Mouse (Mus musculus): Measurements from ENCODE around the gene Smim10l2a.

DNA sequence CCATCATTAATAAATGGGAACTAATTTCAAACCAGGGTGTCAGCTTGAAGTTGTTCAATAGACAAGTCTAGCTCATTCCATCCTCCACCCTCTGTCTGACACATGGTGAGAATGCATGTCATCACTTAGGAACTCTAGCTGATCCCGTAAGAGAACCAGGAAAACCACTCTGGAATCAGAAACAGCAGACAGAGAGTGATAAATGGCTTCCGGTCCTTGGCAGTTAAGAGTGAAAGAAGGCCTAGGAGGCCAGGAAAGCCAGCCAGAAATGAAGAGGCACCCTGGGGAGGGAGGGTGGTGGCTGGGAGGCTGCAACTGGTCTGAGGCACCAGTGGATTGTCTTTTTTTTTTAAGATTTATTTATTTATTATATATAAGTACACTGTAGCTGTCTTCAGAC is 6.5 kb downstream of the Smim10l2a start:
- TF ChIP-seq CTCF (IDR thresholded peaks at IDR 0.05 in 2 of 3, conservative IDR thresholded peaks at IDR 0.05 in 1 of 3; ENCODE audit: control insufficient read depth in 1 of 3, insufficient read depth in 1 of 3, low read depth in 2 of 3, low read length in 3 of 3, poor library complexity in 1 of 3, severe bottlenecking in 1 of 3), result no peak
- no peak for TF ChIP-seq MXI1 (IDR thresholded peaks at IDR 0.05; ENCODE audit: low read depth, low read length)
- no peak for TF ChIP-seq KAT2A (conservative IDR thresholded peaks at IDR 0.05; ENCODE audit: low read depth, low read length)
- TF ChIP-seq CHD2 (IDR thresholded peaks at IDR 0.05; ENCODE audit: low read length), result no peak
- TF ChIP-seq EP300 (IDR thresholded peaks at IDR 0.05; ENCODE audit: low read depth in 1 of 2, low read length in 2 of 2), result no peak
- TF ChIP-seq ZC3H11A (IDR thresholded peaks at IDR 0.05; ENCODE audit: low read depth, low read length), result no peak
- no peak for TF ChIP-seq GATA1 (IDR thresholded peaks at IDR 0.05; ENCODE audit: low read depth, low read length)
- no peak for TF ChIP-seq JUND (IDR thresholded peaks at IDR 0.05; ENCODE audit: low read depth, low read length)
- no peak for TF ChIP-seq UBTF (IDR thresholded peaks at IDR 0.05; ENCODE audit: borderline replicate concordance, insufficient read depth, low read depth, low read length)
